Mouse (Mus musculus) left cerebral cortex, postnatal 10 days (tissue): ENCODE results near the gene Sash3. TPM values are rescaled to one million over a fixed set of nuclear protein-coding genes. Genes with fewer than 3 reads are reported as not detected.
"Not testable (repeated sequence)": the region's sequence is repeated elsewhere in the genome, so short reads cannot be mapped to it uniquely, and the experiment has no call there.

Experiments
- DNase-seq, 2 experiments: peaks; one replicate each; pipeline ENCODE4 v3.0.0; 2021 to 2022; ENCODE audit warnings: low spot score in 2 of 2, mixed read lengths in 1 of 2; ENCODE audit errors: extremely low spot score in 1 of 2
- intact Hi-C: fragments of 180-260 bp; cut with DNase I; formaldehyde crosslinking; loops from one replicate; pipeline ENCODE4 v1.15.1; 2025
- total RNA-seq, 2 experiments: library from RNA; stranded (reverse); gene quantifications; 2 replicates each; pipeline ENCODE4 v1.2.3; 2021

Sash3 gene
- total RNA-seq, 2 experiments from 2014 or later, result 1.6 to 1.8 TPM

GRCm38 (mm10) chrX:48197856-48198255 is 51.6 kb downstream of the Sash3 start:
- intact Hi-C loops, result no loop called here
- no peak for DNase-seq

GRCm38 (mm10) chrX:48199026-48199425 is 52.8 kb downstream of the Sash3 start:
- intact Hi-C loops, result no loop called here
- DNase-seq, result peak in 1 of 2 experiments; percentile 19

- intact Hi-C loops, result no loop called here
- no peak for DNase-seq
Observed at GRCm38 (mm10) chrX:48200699-48201098, 54.5 kb downstream of the Sash3 start.

GRCm38 (mm10) chrX:48201973-48202372 is 55.7 kb downstream of the Sash3 start:
- no peak for DNase-seq
- intact Hi-C loops, result no loop called here

- intact Hi-C loops, result no loop called here
Observed at GRCm38 (mm10) chrX:48202436-48202835, 56.2 kb downstream of the Sash3 start.

GRCm38 (mm10) chrX:48202995-48203394 is 56.8 kb downstream of the Sash3 start:
- intact Hi-C loops, result no loop called here

More at GRCm38 (mm10) chrX:48202436-48202835, 56.2 kb downstream of the Sash3 start:
- no peak for DNase-seq

GRCm38 (mm10) chrX:48203763-48204162 is 57.5 kb downstream of the Sash3 start:
- intact Hi-C loops, result no loop called here
- DNase-seq, result no peak

More at GRCm38 (mm10) chrX:48202995-48203394, 56.8 kb downstream of the Sash3 start:
- DNase-seq, result no peak

- intact Hi-C loops, result no loop called here
- DNase-seq, result no peak
Observed at GRCm38 (mm10) chrX:48204469-48204868, 58.2 kb downstream of the Sash3 start.

GRCm38 (mm10) chrX:48207761-48208487 is 61.7 kb downstream of the Sash3 start:
- intact Hi-C loops, result loop anchor here (5.0 kb wide), 1 partner anchor 49 kb away; the partner anchor contains the start of gene Utp14a
- DNase-seq, result peak; percentile 17 to 66

- DNase-seq, result peak; percentile 88 to 90
- intact Hi-C loops, result loop anchor here (5.0 kb wide), 1 partner anchor 49 kb away; the partner anchor contains the start of gene Utp14a
Observed at GRCm38 (mm10) chrX:48208519-48209185, 62.4 kb downstream of the Sash3 start, which contains the start of gene Zdhhc9. Gene Zdhhc9 (minus strand): TSS chrX:48208878.

- intact Hi-C loops, result loop anchor here (5.0 kb wide), 1 partner anchor 48 kb away; the partner anchor contains the start of gene Utp14a
- DNase-seq, result not testable (repeated sequence)
Observed at GRCm38 (mm10) chrX:48209746-48210145, 63.5 kb downstream of the Sash3 start.

Other genes with a start within 250 kb of the Sash3 start
- 10 to 100 TPM; 49.3 to 54.3 TPM for gene Ocrl, start 234.0 kb upstream of the Sash3 start, total RNA-seq
- gene Apln, start 111.6 kb upstream of the Sash3 start, total RNA-seq, result 10 to 100 TPM; 14.9 to 16.6 TPM
- under 1 TPM; 0.13 to 0.39 TPM for gene Xpnpep2, start 37.7 kb upstream of the Sash3 start, total RNA-seq
- gene Zdhhc9, start 62.4 kb downstream of the Sash3 start, total RNA-seq, result 10 to 100 TPM; 75.9 to 84.7 TPM
- 10 to 100 TPM; 17.5 to 19.2 TPM for gene Utp14a, start 110.4 kb downstream of the Sash3 start, total RNA-seq
- 10 to 100 TPM; 18.6 to 23.8 TPM for gene Bcorl1, start 194.9 kb downstream of the Sash3 start, total RNA-seq